Mouse (Mus musculus) lung, postnatal 0 days (tissue): ENCODE measurements around the gene Cdc26. TPM values are rescaled to one million over a fixed set of nuclear protein-coding genes. Genes with fewer than 3 reads are reported as not detected.

ENCODE experiments used
- ATAC-seq: fragments of 200-750 bp; cut with Nextera tagmentation; 2 replicates; pipeline ENCODE4 v1.8.0; 2017; ENCODE audit warnings: moderate library complexity
- DNase-seq: peaks from one replicate; pipeline ENCODE4 v3.0.0-alpha.2; 2016; ENCODE audit warnings: low spot score
- H3K27ac ChIP-seq: fragments of 300-500 bp; sonication (generic); 2 replicates; pipeline ENCODE4 v1.5.1; 2014; ENCODE audit warnings: antibody characterized with exemption, mild to moderate bottlenecking, low read length, mixed read lengths
- H3K27me3 ChIP-seq: fragments of 300-500 bp; sonication (generic); replicated peaks from 2 replicates; pipeline ENCODE4 v1.6.1; 2014; ENCODE audit warnings: low read length, mixed read lengths; ENCODE audit not compliant: insufficient read depth
- H3K36me3 ChIP-seq: fragments of 300-500 bp; sonication (generic); 2 replicates; pipeline ENCODE4 v1.6.1; 2014; ENCODE audit warnings: low read length, mixed read lengths; ENCODE audit not compliant: insufficient read depth
- H3K4me1 ChIP-seq: fragments of 300-500 bp; sonication (generic); 2 replicates; pipeline ENCODE4 v1.6.1; 2014; ENCODE audit warnings: antibody characterized with exemption, low read depth, low read length, mixed read lengths; ENCODE audit not compliant: insufficient read depth
- H3K4me2 ChIP-seq: fragments of 300-500 bp; sonication (generic); replicated peaks from 2 replicates; pipeline ENCODE4 v1.6.1; 2014; ENCODE audit warnings: low read depth, mild to moderate bottlenecking, low read length, moderate library complexity, mixed read lengths
- H3K4me3 ChIP-seq: fragments of 300-500 bp; sonication (generic); 2 replicates; pipeline ENCODE4 v1.5.1; 2014; ENCODE audit warnings: low read depth, low read length
- H3K9ac ChIP-seq: fragments of 300-500 bp; sonication (generic); replicated peaks from 2 replicates; pipeline ENCODE4 v1.6.1; 2014; ENCODE audit warnings: low read depth, mild to moderate bottlenecking
- H3K9me3 ChIP-seq: fragments of 300-500 bp; sonication (generic); 2 replicates; pipeline ENCODE4 v1.6.1; 2016; ENCODE audit warnings: low read length, mixed read lengths
- CTCF ChIP-seq: IDR thresholded peaks from 2 replicates; pipeline ENCODE4 v1.5.1; 2016; ENCODE audit warnings: antibody characterized with exemption, mild to moderate bottlenecking
- EP300 ChIP-seq: IDR thresholded peaks from 2 replicates; pipeline ENCODE4 v1.6.1; 2016; ENCODE audit warnings: antibody characterized with exemption, mild to moderate bottlenecking, control low read depth
- WGBS: fragments of 180-500 bp; shearing (Covaris S2); extraction: QIAGEN DNeasy Blood & Tissue Kit; methylation state at CpG from one replicate; pipeline ENCODE4 v1.1.7; 2014; 5-methylcytosine and 5-hydroxymethylcytosine counted together
- polyA plus RNA-seq: library from polyadenylated mRNA; unstranded; fragments of >200 nt; fragmentation: Nextera tagmentation; extraction: Ambion mirVana; gene quantifications from 2 replicates; pipeline ENCODE4 v1.2.1, GENCODE M21; 2015

The Cdc26 gene
- polyA plus RNA-seq, 1 experiment from 2014 or later: 94.2 TPM

- H3K4me1 ChIP-seq: no peaks in the 10 kb centered on the region
- H3K36me3 ChIP-seq: no peaks in the 10 kb centered on the region
- TF ChIP-seq EP300 (no peak), CTCF (no peak)
- 89% methylated on average over 3 of the region's 3 CpGs for WGBS
- no peak overlapping the region for H3K9ac ChIP-seq
- no peak for ATAC-seq
- no peaks in the 10 kb centered on the region for H3K27me3 ChIP-seq
- H3K4me2 ChIP-seq: no peak overlapping the region
- no peak overlapping the region for H3K4me3 ChIP-seq
- no peak overlapping the region for H3K27ac ChIP-seq
- no peak for DNase-seq
- no peaks in the 10 kb centered on the region for H3K9me3 ChIP-seq
These were observed 28.9 kb upstream of the Cdc26 start for GRCm38 (mm10) chr4:62437256-62437778.

GRCm38 (mm10) chr4:62435081-62435480 is 26.6 kb upstream of the Cdc26 start, which contains the start of gene Rnf183:
Gene Rnf183 (minus strand): TSS chr4:62435252.
- DNase-seq (no peak), ATAC-seq (no peak)
- Histone ChIP-seq H3K9ac (no peak within 1 kb of the TSS), H3K9me3 (no peaks in the 10 kb centered on the region), H3K27ac (no peak within 1 kb of the TSS), H3K36me3 (no peaks in the 10 kb centered on the region), H3K4me2 (no peak within 1 kb of the TSS), H3K4me3 (no peak within 1 kb of the TSS), H3K27me3 (no peaks in the 10 kb centered on the region), H3K4me1 (no peaks in the 10 kb centered on the region)
- 79% methylated on average over 6 of the region's 6 CpGs for WGBS
- no peak for TF ChIP-seq CTCF

GRCm38 (mm10) chr4:62433939-62434870 is 25.8 kb upstream of the Cdc26 start:
- no peak for ATAC-seq
- DNase-seq: no peak
- H3K27me3 ChIP-seq: no peaks in the 10 kb centered on the region
- WGBS: 64% methylated on average over 7 of the region's 7 CpGs
- no peak overlapping the region for H3K27ac ChIP-seq
- TF ChIP-seq CTCF: no peak
- TF ChIP-seq EP300: no peak
- no peaks in the 10 kb centered on the region for H3K4me1 ChIP-seq
- H3K9me3 ChIP-seq: no peaks in the 10 kb centered on the region
- H3K4me2 ChIP-seq: no peak overlapping the region
- H3K4me3 ChIP-seq: no peak overlapping the region
- H3K9ac ChIP-seq: no peak overlapping the region
- H3K36me3 ChIP-seq: no peaks in the 10 kb centered on the region

- Histone ChIP-seq H3K4me1 (no peaks in the 10 kb centered on the region), H3K9me3 (no peaks in the 10 kb centered on the region), H3K9ac (no peak overlapping the region), H3K27me3 (no peaks in the 10 kb centered on the region), H3K27ac (no peak overlapping the region), H3K4me2 (no peak overlapping the region), H3K36me3 (no peaks in the 10 kb centered on the region), H3K4me3 (no peak overlapping the region)
- no peak for DNase-seq
- no peak for ATAC-seq
- TF ChIP-seq CTCF (no peak), EP300 (no peak)
- WGBS: 86% methylated on average over 4 of the region's 4 CpGs
These were observed 23.1 kb upstream of the Cdc26 start for GRCm38 (mm10) chr4:62431522-62431921.

GRCm38 (mm10) chr4:62430678-62431077 is 22.2 kb upstream of the Cdc26 start:
- Histone ChIP-seq H3K4me2 (no peak overlapping the region), H3K9me3 (no peaks in the 10 kb centered on the region), H3K4me3 (no peak overlapping the region), H3K27me3 (no peaks in the 10 kb centered on the region), H3K4me1 (no peaks in the 10 kb centered on the region), H3K36me3 (no peaks in the 10 kb centered on the region), H3K27ac (no peak overlapping the region), H3K9ac (no peak overlapping the region)
- ATAC-seq: no peak
- no peak for DNase-seq
- TF ChIP-seq EP300: no peak
- TF ChIP-seq CTCF: no peak

GRCm38 (mm10) chr4:62429616-62430015 is 21.2 kb upstream of the Cdc26 start:
- ATAC-seq (no peak), DNase-seq (no peak)
- TF ChIP-seq CTCF: no peak
- no peak for TF ChIP-seq EP300
- Histone ChIP-seq H3K4me3 (no peak overlapping the region), H3K9me3 (no peaks in the 10 kb centered on the region), H3K9ac (no peak overlapping the region), H3K27ac (no peak overlapping the region), H3K4me2 (no peak overlapping the region), H3K36me3 (0 out of 2 replicates have a peak, but pooled peaks cover 4% of the 10 kb centered on the region), H3K4me1 (no peaks in the 10 kb centered on the region), H3K27me3 (no peaks in the 10 kb centered on the region)
- 78% methylated on average over 9 of the region's 9 CpGs for WGBS
